Comparison of ENCODE assay signal across 10 mouse cellular contexts in genomic region chr4:41545985-41546384, GRCm38 (mm10). TPM values are rescaled to one million over a fixed set of nuclear protein-coding genes. Genes with fewer than 3 reads are reported as not detected.
DNase-seq lines count a peak whose midpoint lies in the region; ATAC-seq and TF ChIP-seq lines count a peak whose summit lies in the region.
"Had no signal": no experiment of that assay in that cellular context is flagged by ENCODE, and none has a peak within 500 bp of the region (broad histone marks: within the 10 kb centered on the region; RNA-seq: fewer than 3 reads in every experiment).

No protein-coding gene starts in this region.

- no peak for TF ChIP-seq CTCF in heart, postnatal 0 days (IDR thresholded peaks at IDR 0.05; ENCODE audit: low read depth)
- TF ChIP-seq CTCF in lung, postnatal 0 days (IDR thresholded peaks at IDR 0.05), result no peak

- H3K27me3 ChIP-seq in heart, postnatal 0 days (ENCODE audit: control insufficient read depth, insufficient read depth, low read length), result no peaks in the 10 kb centered on the region
- H3K27me3 ChIP-seq in heart, embryonic 10.5 days (ENCODE audit: insufficient read depth, poor library complexity, severe bottlenecking), result no peaks in the 10 kb centered on the region
- no peaks in the 10 kb centered on the region for H3K27me3 ChIP-seq in lung, postnatal 0 days (replicated peaks; ENCODE audit: insufficient read depth, low read length)
- H3K27me3 ChIP-seq: heart, embryonic 13.5 days; Patski had no signal

- no peak overlapping the region for H3K27ac ChIP-seq in heart, postnatal 0 days (ENCODE audit: low read depth)
- no peak overlapping the region for H3K27ac ChIP-seq in heart, embryonic 10.5 days
- no peak overlapping the region for H3K27ac ChIP-seq in lung, postnatal 0 days (ENCODE audit: low read length)
- H3K27ac ChIP-seq: heart, embryonic 13.5 days had no signal

- no peaks in the 10 kb centered on the region for H3K36me3 ChIP-seq in heart, postnatal 0 days (replicated peaks; ENCODE audit: control insufficient read depth, insufficient read depth, low read length)
- no peaks in the 10 kb centered on the region for H3K36me3 ChIP-seq in heart, embryonic 10.5 days
- no peaks in the 10 kb centered on the region for H3K36me3 ChIP-seq in lung, postnatal 0 days (ENCODE audit: insufficient read depth, low read length)
- H3K36me3 ChIP-seq: heart, embryonic 13.5 days had no signal

- H3K4me2 ChIP-seq in heart, postnatal 0 days (ENCODE audit: low read depth, low read length), result no peak overlapping the region
- no peak overlapping the region for H3K4me2 ChIP-seq in lung, postnatal 0 days (replicated peaks; ENCODE audit: low read depth, low read length)
- H3K4me2 ChIP-seq: heart, embryonic 13.5 days had no signal

- DNase-seq in heart, postnatal 0 days (ENCODE audit: low spot score), result peak; percentile 37
- no peak for DNase-seq in heart, embryonic 10.5 days (ENCODE audit: low spot score)
- peak; percentile 39 for DNase-seq in urinary bladder, postnatal 14 days (ENCODE audit: low spot score)
- no peak for DNase-seq in urinary bladder, adult 18-20 months (ENCODE audit: low spot score in 2 of 2)
- DNase-seq in embryo, embryonic 9.5 days (ENCODE audit: extremely low spot score), result peak; percentile 58
- DNase-seq in lung, postnatal 0 days (ENCODE audit: low spot score), result peak; percentile 49
- DNase-seq in right cerebral cortex, postnatal 25 days, result no peak
- no peak for DNase-seq in frontal cortex, postnatal 14 days (ENCODE audit: low spot score in 2 of 2)

- H3K4me3 ChIP-seq in heart, postnatal 0 days (ENCODE audit: low read depth, low read length), result no peak overlapping the region
- no peak overlapping the region for H3K4me3 ChIP-seq in heart, embryonic 10.5 days
- no peak overlapping the region for H3K4me3 ChIP-seq in lung, postnatal 0 days (ENCODE audit: low read depth, low read length)
- H3K4me3 ChIP-seq: heart, embryonic 13.5 days had no signal

- WGBS in heart, postnatal 0 days, result 19% methylated on average over 8 of the region's 8 CpGs
- WGBS in heart, embryonic 10.5 days, result 15% methylated on average over 8 of the region's 8 CpGs
- WGBS in lung, postnatal 0 days, result 13% methylated on average over 8 of the region's 8 CpGs

- no peaks in the 10 kb centered on the region for H3K9me3 ChIP-seq in heart, postnatal 0 days (replicated peaks; ENCODE audit: control insufficient read depth, low read length)
- no peaks in the 10 kb centered on the region for H3K9me3 ChIP-seq in heart, embryonic 10.5 days
- no peaks in the 10 kb centered on the region for H3K9me3 ChIP-seq in lung, postnatal 0 days (ENCODE audit: low read length)
- H3K9me3 ChIP-seq: heart, embryonic 13.5 days had no signal

- ATAC-seq in heart, postnatal 0 days (ENCODE audit: insufficient read depth, low read depth), result 0 out of 2 replicates have a peak, but pooled peaks have one; percentile 33
- peak; percentile 11; the same call in 1 of the 2 replicates for ATAC-seq in lung, postnatal 0 days
- ATAC-seq: Patski had no signal

- no peak overlapping the region for H3K9ac ChIP-seq in heart, postnatal 0 days (replicated peaks; ENCODE audit: low read depth, low read length)
- no peak overlapping the region for H3K9ac ChIP-seq in lung, postnatal 0 days (replicated peaks; ENCODE audit: low read depth)
- H3K9ac ChIP-seq: heart, embryonic 13.5 days had no signal

- TF ChIP-seq EP300 in heart, postnatal 0 days (IDR thresholded peaks at IDR 0.05; ENCODE audit: low read depth), result no peak
- TF ChIP-seq EP300 in lung, postnatal 0 days (IDR thresholded peaks at IDR 0.05), result no peak

- H3K4me1 ChIP-seq in heart, postnatal 0 days (ENCODE audit: control insufficient read depth, insufficient read depth), result no peaks in the 10 kb centered on the region
- no peaks in the 10 kb centered on the region for H3K4me1 ChIP-seq in heart, embryonic 10.5 days
- no peaks in the 10 kb centered on the region for H3K4me1 ChIP-seq in lung, postnatal 0 days (ENCODE audit: insufficient read depth, low read depth, low read length)
- H3K4me1 ChIP-seq: heart, embryonic 13.5 days had no signal

RNA-seq across cellular contexts. Expression of gene Fam219a, which starts 23.4 kb away (rescaled TPM):
- 4.0 and 10.7 TPM in 2 replicates for total RNA-seq in heart, postnatal 0 days (2014; rRNA removed; ENCODE audit: low replicate concordance)
- 2.3 and 3.1 TPM in 2 replicates for polyA plus RNA-seq in heart, postnatal 0 days (2015; fragmentation: Nextera tagmentation; extraction: Ambion mirVana)
- 1.5 and 2.2 TPM in 2 replicates for polyA plus RNA-seq in heart, embryonic 10.5 days (2016; fragmentation: Nextera tagmentation; extraction: Ambion mirVana)
- polyA plus RNA-seq in lung, postnatal 0 days (2015; fragmentation: Nextera tagmentation; extraction: Ambion mirVana), result 4.7 and 5.2 TPM in 2 replicates

RNA-seq across cellular contexts. Expression of gene Dnaic1, which starts 23.6 kb away (rescaled TPM):
- total RNA-seq in heart, postnatal 0 days (2014; rRNA removed; ENCODE audit: low replicate concordance), result 2.2 and 12.9 TPM in 2 replicates
- polyA plus RNA-seq in heart, postnatal 0 days (2015; fragmentation: Nextera tagmentation; extraction: Ambion mirVana), result 1.8 and 2.1 TPM in 2 replicates
- 1.4 and 1.7 TPM in 2 replicates for polyA plus RNA-seq in heart, embryonic 10.5 days (2016; fragmentation: Nextera tagmentation; extraction: Ambion mirVana)
- 8.9 and 9.0 TPM in 2 replicates for polyA plus RNA-seq in lung, postnatal 0 days (2015; fragmentation: Nextera tagmentation; extraction: Ambion mirVana)

RNA-seq across cellular contexts. Expression of gene 1110017D15Rik, which starts 28.9 kb away (rescaled TPM):
- not detected in 2 replicates for total RNA-seq in heart, postnatal 0 days (2014; rRNA removed; ENCODE audit: low replicate concordance)
- 0.18 and 1.0 TPM in 2 replicates for polyA plus RNA-seq in heart, postnatal 0 days (2015; fragmentation: Nextera tagmentation; extraction: Ambion mirVana)
- 1.0 TPM in 1 of 2 replicates, not detected in the other for polyA plus RNA-seq in heart, embryonic 10.5 days (2016; fragmentation: Nextera tagmentation; extraction: Ambion mirVana)
- 37.3 and 41.4 TPM in 2 replicates for polyA plus RNA-seq in lung, postnatal 0 days (2015; fragmentation: Nextera tagmentation; extraction: Ambion mirVana)

RNA-seq across cellular contexts. Expression of gene AI464131, which starts 43.1 kb away (rescaled TPM):
- 6.3 and 9.3 TPM in 2 replicates for total RNA-seq in heart, postnatal 0 days (2014; rRNA removed; ENCODE audit: low replicate concordance)
- polyA plus RNA-seq in heart, postnatal 0 days (2015; fragmentation: Nextera tagmentation; extraction: Ambion mirVana), result 2.5 and 2.9 TPM in 2 replicates
- polyA plus RNA-seq in heart, embryonic 10.5 days (2016; fragmentation: Nextera tagmentation; extraction: Ambion mirVana), result 2.9 and 3.2 TPM in 2 replicates
- polyA plus RNA-seq in lung, postnatal 0 days (2015; fragmentation: Nextera tagmentation; extraction: Ambion mirVana), result 5.0 and 5.5 TPM in 2 replicates

Comparison
In these comparisons a context has a peak if more than half of its experiments do, and no peak if none do; other contexts are left out.
1. DNase-seq: peak in heart, postnatal 0 days (single experiment), urinary bladder, postnatal 14 days (single experiment), embryo, embryonic 9.5 days (single experiment) and lung, postnatal 0 days (single experiment); none in heart, embryonic 10.5 days (single experiment), urinary bladder, adult 18-20 months (0 of 2), right cerebral cortex, postnatal 25 days (single experiment) and frontal cortex, postnatal 14 days (0 of 2).
2. RNA of gene 1110017D15Rik, which starts 28.9 kb away (polyA plus RNA-seq): 37.3 to 41.4 TPM in lung, postnatal 0 days; 1.0 TPM in heart, embryonic 10.5 days and 0.18 to 1.0 TPM in heart, postnatal 0 days; every median in the first group is over 10 times any median in the second.